Mouse (Mus musculus): ENCODE data around the gene Iffo2. TPM values are rescaled to one million over a fixed set of nuclear protein-coding genes. Genes with fewer than 3 reads are reported as not detected.

The Iffo2 gene
- polyA plus RNA-seq, 1 experiment: 3.6 TPM

DNA sequence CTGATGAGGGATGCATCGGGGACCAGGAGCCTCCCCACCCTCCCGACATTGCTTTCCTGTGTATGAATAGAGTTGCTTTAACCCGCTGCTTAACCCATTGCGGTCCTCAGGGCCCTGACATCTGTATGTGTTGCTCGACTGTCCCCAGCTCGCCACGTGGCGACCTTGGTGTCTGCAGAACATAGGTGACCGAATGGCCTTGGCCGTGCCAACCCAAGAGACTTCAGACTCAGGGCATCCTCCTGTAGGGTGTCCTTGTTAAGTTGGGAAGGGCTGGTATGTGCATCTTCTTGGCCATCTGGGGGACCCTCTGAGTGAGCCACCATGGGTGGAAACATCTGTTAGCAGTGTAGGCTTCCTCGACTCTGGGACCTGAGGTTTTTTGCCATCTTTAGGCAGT is 74.9 kb downstream of the Iffo2 start:
- Histone ChIP-seq H3K27ac (ENCODE audit: insufficient read depth, low read depth, low read length) (no peak overlapping the region), H3K4me3 (ENCODE audit: insufficient read depth, low read depth, low read length) (no peak overlapping the region), H3K27me3 (replicated peaks; ENCODE audit: control insufficient read depth, insufficient read depth, low read length) (no peaks in the 10 kb centered on the region), H3K4me1 (ENCODE audit: control insufficient read depth, insufficient read depth, low read length) (0 out of 2 replicates have a peak, but pooled peaks cover 5% of the 10 kb centered on the region), H3K36me3 (ENCODE audit: control insufficient read depth, insufficient read depth, low read length) (no peaks in the 10 kb centered on the region)
- WGBS: 82% methylated on average over 11 of the region's 11 CpGs
- no peak for DNase-seq
- no peak for TF ChIP-seq POLR2A (IDR thresholded peaks at IDR 0.05; ENCODE audit: low read depth, low read length)

GRCm38 (mm10) chr4:139606732-139607131 is 76.4 kb downstream of the Iffo2 start:
- Histone ChIP-seq H3K4me3 (ENCODE audit: insufficient read depth, low read depth, low read length) (no peak overlapping the region), H3K27me3 (replicated peaks; ENCODE audit: control insufficient read depth, insufficient read depth, low read length) (no peaks in the 10 kb centered on the region), H3K4me1 (ENCODE audit: control insufficient read depth, insufficient read depth, low read length) (peaks cover 4% of the 10 kb centered on the region; the same call in 1 of the 2 replicates), H3K27ac (ENCODE audit: insufficient read depth, low read depth, low read length) (no peak overlapping the region), H3K36me3 (ENCODE audit: control insufficient read depth, insufficient read depth, low read length) (no peaks in the 10 kb centered on the region)
- TF ChIP-seq CTCF (conservative IDR thresholded peaks at IDR 0.05; ENCODE audit: insufficient read depth, insufficient read length, low read depth, low read length) (no peak), POLR2A (IDR thresholded peaks at IDR 0.05; ENCODE audit: low read depth, low read length) (no peak)
- WGBS: 93% methylated on average over 5 of the region's 5 CpGs
- no peak for DNase-seq

DNA sequence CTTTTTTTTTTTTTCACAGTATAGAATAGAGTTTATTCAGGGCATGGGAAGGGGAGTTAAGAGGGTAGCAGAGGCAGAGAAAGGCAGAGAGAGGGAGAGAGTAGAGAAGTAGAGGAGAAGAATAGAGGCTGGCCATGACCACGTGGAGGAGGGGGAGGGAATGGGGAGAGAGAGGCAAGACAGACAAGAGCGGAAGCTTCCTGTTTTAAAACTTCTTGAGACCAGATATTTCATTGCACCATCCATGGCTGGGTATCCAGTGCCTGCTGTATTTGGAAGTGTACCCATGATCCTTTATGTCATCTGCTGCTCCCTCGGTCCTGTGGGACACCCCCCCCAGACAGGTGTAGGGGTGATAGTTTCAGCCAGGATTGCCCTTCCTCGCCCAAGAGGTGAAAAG is 78.6 kb downstream of the Iffo2 start:
- Histone ChIP-seq H3K36me3 (ENCODE audit: control insufficient read depth, insufficient read depth, low read length) (no peaks in the 10 kb centered on the region), H3K27ac (ENCODE audit: insufficient read depth, low read depth, low read length) (no peak overlapping the region), H3K4me3 (ENCODE audit: insufficient read depth, low read depth, low read length) (no peak overlapping the region), H3K4me1 (ENCODE audit: control insufficient read depth, insufficient read depth, low read length) (peaks cover 2% of the 10 kb centered on the region; the same call in 1 of the 2 replicates), H3K27me3 (replicated peaks; ENCODE audit: control insufficient read depth, insufficient read depth, low read length) (no peaks in the 10 kb centered on the region)
- no peak for TF ChIP-seq POLR2A (IDR thresholded peaks at IDR 0.05; ENCODE audit: low read depth, low read length)
- TF ChIP-seq CTCF (conservative IDR thresholded peaks at IDR 0.05; ENCODE audit: insufficient read depth, insufficient read length, low read depth, low read length): no peak
- WGBS: 61% methylated on average over 4 of the region's 4 CpGs
- no peak for DNase-seq

DNA sequence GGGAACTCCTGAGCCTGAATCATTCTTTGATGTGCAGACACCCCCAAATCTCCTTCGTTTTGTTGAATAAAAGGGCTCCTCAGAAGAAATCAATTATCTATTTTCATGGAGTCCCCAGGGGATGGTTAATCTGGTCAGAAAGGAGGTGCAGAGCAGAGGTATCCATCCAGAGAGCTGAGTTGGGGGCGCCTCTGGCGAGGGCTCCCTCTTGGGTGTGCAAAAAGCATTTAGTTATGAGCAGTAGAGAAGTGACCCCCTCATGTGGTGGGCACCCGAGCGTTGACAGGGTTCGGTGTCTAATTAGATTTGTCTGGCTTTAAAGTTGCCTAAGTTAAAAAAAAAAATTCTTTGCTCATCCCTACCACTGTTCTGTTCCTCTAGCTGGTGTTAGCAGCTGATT is 80.6 kb downstream of the Iffo2 start:
- DNase-seq: no peak
- Histone ChIP-seq H3K27ac (ENCODE audit: insufficient read depth, low read depth, low read length) (no peak overlapping the region), H3K36me3 (ENCODE audit: control insufficient read depth, insufficient read depth, low read length) (no peaks in the 10 kb centered on the region), H3K4me3 (ENCODE audit: insufficient read depth, low read depth, low read length) (no peak overlapping the region), H3K4me1 (ENCODE audit: control insufficient read depth, insufficient read depth, low read length) (peaks cover 2% of the 10 kb centered on the region; the same call in 1 of the 2 replicates), H3K27me3 (replicated peaks; ENCODE audit: control insufficient read depth, insufficient read depth, low read length) (no peaks in the 10 kb centered on the region)
- no peak for TF ChIP-seq CTCF (conservative IDR thresholded peaks at IDR 0.05; ENCODE audit: insufficient read depth, insufficient read length, low read depth, low read length)
- 48% methylated on average over 6 of the region's 6 CpGs for WGBS

DNA sequence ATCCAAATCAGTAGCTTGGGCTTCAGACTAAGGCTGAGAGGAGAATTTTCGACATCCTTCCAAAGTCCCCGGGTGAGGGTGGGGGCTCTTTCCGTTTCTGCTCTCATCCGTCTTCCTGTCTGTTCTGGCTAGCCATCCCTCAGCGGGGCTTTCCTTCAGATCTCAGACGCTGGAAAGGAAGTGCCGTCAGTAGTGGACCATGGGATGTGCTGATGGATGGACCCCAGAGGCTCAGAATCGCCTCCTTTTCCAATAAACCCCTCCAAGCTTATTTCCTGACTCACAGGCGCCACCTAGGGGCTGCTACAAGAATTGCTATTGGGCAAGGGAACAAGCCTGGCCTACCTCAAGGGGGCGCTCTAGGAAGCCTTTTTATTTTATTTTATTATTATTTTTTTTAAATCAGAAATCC is 81.2 kb downstream of the Iffo2 start:
- TF ChIP-seq POLR2A (IDR thresholded peaks at IDR 0.05; ENCODE audit: low read depth, low read length) (no peak), CTCF (conservative IDR thresholded peaks at IDR 0.05; ENCODE audit: insufficient read depth, insufficient read length, low read depth, low read length) (peak; percentile 89)
- 4% methylated on average over 10 of the region's 10 CpGs for WGBS
- H3K4me3 ChIP-seq (ENCODE audit: insufficient read depth, low read depth, low read length): 0 out of 2 replicates have a peak overlapping the region, but pooled peaks have one; percentile 8
- peaks cover 2% of the 10 kb centered on the region; the same call in 1 of the 2 replicates for H3K4me1 ChIP-seq (ENCODE audit: control insufficient read depth, insufficient read depth, low read length)
- no peaks in the 10 kb centered on the region for H3K36me3 ChIP-seq (ENCODE audit: control insufficient read depth, insufficient read depth, low read length)
- H3K27ac ChIP-seq (ENCODE audit: insufficient read depth, low read depth, low read length): no peak overlapping the region
- H3K27me3 ChIP-seq (replicated peaks; ENCODE audit: control insufficient read depth, insufficient read depth, low read length): no peaks in the 10 kb centered on the region
- peak; percentile 81 for DNase-seq

DNA sequence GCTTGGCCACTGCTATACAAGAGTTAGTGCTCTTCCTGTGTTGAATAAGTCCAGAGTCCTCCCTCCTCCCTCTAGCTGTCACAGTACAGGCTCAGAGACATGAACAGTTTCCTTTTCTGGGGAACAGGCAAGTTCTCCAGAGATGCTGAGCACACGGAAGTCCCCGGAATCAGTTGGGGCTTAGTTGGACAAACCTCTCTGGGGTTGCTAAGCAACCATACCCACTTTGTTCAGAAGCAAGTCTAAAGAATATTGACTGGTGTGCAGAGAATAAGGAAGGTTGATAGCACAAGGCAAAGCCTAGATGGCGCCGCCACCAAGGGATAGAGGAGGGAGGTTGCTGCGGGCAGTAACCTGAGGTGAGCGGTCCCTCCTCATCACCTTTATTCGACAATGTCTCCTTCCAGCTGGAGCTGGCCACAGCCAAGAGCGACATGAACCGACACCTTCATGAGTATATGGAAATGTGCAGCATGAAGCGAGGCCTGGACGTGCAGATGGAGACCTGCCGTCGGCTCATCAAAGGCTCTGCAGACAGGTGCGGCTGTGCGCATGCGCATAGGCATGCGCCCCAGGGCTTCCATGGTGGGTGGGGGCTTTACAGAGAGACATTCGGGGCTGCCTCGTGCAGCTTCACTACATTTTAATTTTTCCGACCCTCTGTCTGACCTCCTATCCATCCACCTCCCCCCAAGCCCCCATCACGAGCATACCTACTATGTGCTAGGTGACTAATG is 84.3 kb downstream of the Iffo2 start:
- DNase-seq: no peak
- no peaks in the 10 kb centered on the region for H3K36me3 ChIP-seq (ENCODE audit: control insufficient read depth, insufficient read depth, low read length)
- H3K27ac ChIP-seq (ENCODE audit: insufficient read depth, low read depth, low read length): no peak overlapping the region
- H3K27me3 ChIP-seq (replicated peaks; ENCODE audit: control insufficient read depth, insufficient read depth, low read length): no peaks in the 10 kb centered on the region
- H3K4me3 ChIP-seq (ENCODE audit: insufficient read depth, low read depth, low read length): no peak overlapping the region
- H3K4me1 ChIP-seq (ENCODE audit: control insufficient read depth, insufficient read depth, low read length): peaks cover 6% of the 10 kb centered on the region; the same call in 1 of the 2 replicates
- TF ChIP-seq POLR2A (IDR thresholded peaks at IDR 0.05; ENCODE audit: low read depth, low read length) (no peak), CTCF (conservative IDR thresholded peaks at IDR 0.05; ENCODE audit: insufficient read depth, insufficient read length, low read depth, low read length) (peak; percentile 37; the same call in 1 of the 2 replicates)
- WGBS: 86% methylated on average over 21 of the region's 21 CpGs

- Histone ChIP-seq H3K27me3 (replicated peaks; ENCODE audit: control insufficient read depth, insufficient read depth, low read length) (no peaks in the 10 kb centered on the region), H3K4me1 (ENCODE audit: control insufficient read depth, insufficient read depth, low read length) (peaks cover 5% of the 10 kb centered on the region; the same call in 1 of the 2 replicates), H3K4me3 (ENCODE audit: insufficient read depth, low read depth, low read length) (peak overlapping the region; percentile 56), H3K27ac (ENCODE audit: insufficient read depth, low read depth, low read length) (peak overlapping the region; percentile 58), H3K36me3 (ENCODE audit: control insufficient read depth, insufficient read depth, low read length) (no peaks in the 10 kb centered on the region)
- DNase-seq: peak; percentile 82
- no peak for TF ChIP-seq CTCF (conservative IDR thresholded peaks at IDR 0.05; ENCODE audit: insufficient read depth, insufficient read length, low read depth, low read length)
- TF ChIP-seq POLR2A (IDR thresholded peaks at IDR 0.05; ENCODE audit: low read depth, low read length): no peak
- WGBS: 12% methylated on average over 24 of the region's 24 CpGs
Measured at GRCm38 (mm10) chr4:139616276-139617000, 86.1 kb downstream of the Iffo2 start.
